In genomic region chr5:101945731-101946130, GRCm38 (mm10) we compare ENCODE assay signal across 23 mouse cellular contexts.
"Had no signal": no experiment of that assay in that cellular context is flagged by ENCODE, and none has a peak within 500 bp of the region (broad histone marks: within the 10 kb centered on the region; RNA-seq: fewer than 3 reads in every experiment).

No protein-coding gene starts in this region.

- ATAC-seq: forebrain, embryonic 16.5 days; hindbrain, embryonic 16.5 days; inflammation-experienced regulatory T-cells, adult 6 months; intestine, embryonic 15.5 days; intestine, postnatal 0 days; liver, embryonic 12.5 days had no signal

- H3K4me2 ChIP-seq: heart, embryonic 12.5 days; hindbrain, embryonic 12.5 days; hindbrain, embryonic 14.5 days; intestine, embryonic 15.5 days; limb, embryonic 13.5 days; limb, embryonic 15.5 days; liver, embryonic 12.5 days had no signal

- H3K9me3 ChIP-seq: heart, embryonic 12.5 days; hindbrain, embryonic 10.5 days; hindbrain, embryonic 12.5 days; intestine, embryonic 15.5 days; limb, embryonic 13.5 days; limb, embryonic 15.5 days; liver, embryonic 12.5 days had no signal

- H3K9ac ChIP-seq: heart, embryonic 12.5 days; hindbrain, embryonic 12.5 days; hindbrain, embryonic 14.5 days; intestine, embryonic 15.5 days; limb, embryonic 13.5 days; limb, embryonic 15.5 days; liver, embryonic 12.5 days; liver, embryonic 14.5 days had no signal

- DNase-seq: heart, adult 2 months; heart, postnatal 4 days; kidney, adult 18-20 months; kidney, adult 8-10 months; kidney, postnatal 14 days; kidney, postnatal 36 days; layer of hippocampus, adult 9-11 months; layer of hippocampus, postnatal 36 days; left cerebral cortex, postnatal 4 days had no signal

- H3K27ac ChIP-seq: heart, adult 2 months; hindbrain, embryonic 10.5 days; hindbrain, embryonic 12.5 days; hindbrain, embryonic 14.5 days; intestine, embryonic 15.5 days; kidney, postnatal 0 days; limb, embryonic 13.5 days; limb, embryonic 15.5 days; liver, embryonic 12.5 days; liver, embryonic 14.5 days had no signal

- H3K4me3 ChIP-seq: heart, adult 2 months; heart, embryonic 12.5 days; hindbrain, embryonic 10.5 days; hindbrain, embryonic 12.5 days; intestine, embryonic 15.5 days; limb, embryonic 13.5 days; limb, embryonic 15.5 days; liver, embryonic 12.5 days had no signal

- H3K4me1 ChIP-seq: heart, embryonic 12.5 days; hindbrain, embryonic 12.5 days; intestine, embryonic 15.5 days; limb, embryonic 13.5 days; limb, embryonic 15.5 days; liver, embryonic 12.5 days had no signal

- H3K27me3 ChIP-seq: heart, embryonic 12.5 days; hindbrain, embryonic 12.5 days; intestine, embryonic 15.5 days; limb, embryonic 13.5 days; limb, embryonic 15.5 days; liver, embryonic 12.5 days had no signal
